Mouse (Mus musculus): ENCODE data around the gene Tmem127.
"Not testable (repeated sequence)": the region's sequence is repeated elsewhere in the genome, so short reads cannot be mapped to it uniquely, and the experiment has no call there.

DNA sequence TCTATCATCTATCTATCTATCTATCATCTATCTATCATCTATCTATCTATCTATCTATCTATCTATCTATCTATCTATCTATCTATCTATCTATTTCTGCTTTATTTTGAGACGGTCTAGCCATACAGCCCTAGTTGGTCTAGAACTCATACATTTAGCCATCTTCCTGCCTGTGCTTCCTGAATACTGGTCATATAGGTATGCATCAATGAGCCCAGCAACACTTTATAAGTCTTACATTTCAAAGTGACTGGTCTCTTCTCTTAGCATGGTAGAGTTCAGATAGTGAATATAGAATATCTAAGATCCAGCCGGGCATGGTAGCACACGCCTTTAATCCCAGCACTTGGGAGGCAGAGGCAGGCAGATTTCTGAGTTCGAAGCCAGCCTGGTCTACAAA is 56.5 kb downstream of the Tmem127 start:
- TF ChIP-seq GATA1 (IDR thresholded peaks at IDR 0.05; ENCODE audit: borderline replicate concordance, low read length); FLI1 (IDR thresholded peaks at IDR 0.05; ENCODE audit: low read length): not testable (repeated sequence)

Data from megakaryocyte, embryonic 14.5 days (primary cell).